Mouse (Mus musculus) heart, embryonic 14.5 days (tissue): ENCODE data around the gene Bcl7b. TPM values are rescaled to one million over a fixed set of nuclear protein-coding genes. Genes with fewer than 3 reads are reported as not detected.
"Not testable (repeated sequence)": the region's sequence is repeated elsewhere in the genome, so short reads cannot be mapped to it uniquely, and the experiment has no call there.

Source experiments
- ATAC-seq: fragments of 200-750 bp; cut with Nextera tagmentation; 2 replicates; pipeline ENCODE4 v1.8.0; 2017; ENCODE audit warnings: low read depth, moderate TSS enrichment; ENCODE audit not compliant: insufficient number of reproducible peaks, insufficient read depth, low FRiP score
- H3K27ac ChIP-seq, 2 experiments: fragments of 200-500 bp in 1 of 2; fragments of 300-500 bp in 1 of 2; sonication (generic) in 1 of 2; replicated peaks in 1 of 2; 2 replicates each; pipeline ENCODE4 v1.5.1; 2012 to 2014; ENCODE audit warnings: low read depth in 2 of 2, low read length in 2 of 2, control low read depth in 1 of 2, mild to moderate bottlenecking in 1 of 2, mixed read lengths in 1 of 2; ENCODE audit not compliant: control insufficient read depth in 1 of 2, insufficient read depth in 1 of 2
- H3K27me3 ChIP-seq: fragments of 300-500 bp; sonication (generic); 2 replicates; pipeline ENCODE4 v1.6.1; 2014; ENCODE audit warnings: mild to moderate bottlenecking, low read length, control low read depth; ENCODE audit not compliant: control insufficient read depth, insufficient read depth
- H3K36me3 ChIP-seq: fragments of 300-500 bp; sonication (generic); 2 replicates; pipeline ENCODE4 v1.6.1; 2014; ENCODE audit warnings: mild to moderate bottlenecking, control low read depth, low read length, mixed read lengths; ENCODE audit not compliant: control insufficient read depth, insufficient read depth
- H3K4me1 ChIP-seq, 2 experiments: fragments of 200-500 bp in 1 of 2; fragments of 300-500 bp in 1 of 2; sonication (generic) in 1 of 2; 2 replicates each; pipeline ENCODE4 v1.6.1; 2012 to 2014; ENCODE audit warnings: low read length in 2 of 2, control low read depth in 1 of 2, mixed read lengths in 1 of 2; ENCODE audit not compliant: control insufficient read depth in 2 of 2, insufficient read depth in 2 of 2
- H3K4me2 ChIP-seq: fragments of 300-500 bp; sonication (generic); 2 replicates; pipeline ENCODE4 v1.6.1; 2014; ENCODE audit warnings: mild to moderate bottlenecking, low read length
- H3K4me3 ChIP-seq, 2 experiments: fragments of 200-500 bp in 1 of 2; fragments of 300-500 bp in 1 of 2; sonication (generic) in 1 of 2; 2 replicates each; pipeline ENCODE4 v1.5.1; 2012 to 2014; ENCODE audit warnings: low read length in 2 of 2, mild to moderate bottlenecking in 2 of 2, control low read depth in 1 of 2, low read depth in 1 of 2, moderate library complexity in 1 of 2; ENCODE audit not compliant: control insufficient read depth in 1 of 2, insufficient read depth in 1 of 2
- H3K9ac ChIP-seq: fragments of 300-500 bp; sonication (generic); 2 replicates; pipeline ENCODE4 v1.6.1; 2014; ENCODE audit warnings: mild to moderate bottlenecking, low read length
- H3K9me3 ChIP-seq: fragments of 300-500 bp; sonication (generic); 2 replicates; pipeline ENCODE4 v1.6.1; 2016; ENCODE audit warnings: low read length, control low read depth; ENCODE audit not compliant: control insufficient read depth
- WGBS: fragments of 180-500 bp; shearing (Covaris S2); extraction: QIAGEN DNeasy Blood & Tissue Kit; methylation state at CpG from one replicate; pipeline ENCODE4 v1.1.7; 2014; 5-methylcytosine and 5-hydroxymethylcytosine counted together
- microRNA-seq: library from miRNA; unstranded; fragments of <30 nt; microRNA quantifications from one replicate; pipeline ENCODE4, GENCODE M21; 2016
- polyA plus RNA-seq: library from polyadenylated mRNA; unstranded; fragments of >200 nt; fragmentation: Nextera tagmentation; extraction: Ambion mirVana; gene quantifications from 2 replicates; pipeline ENCODE4 v1.2.1, GENCODE M21; 2014

Gene Bcl7b
- polyA plus RNA-seq, 1 experiment from 2014 or later = 41.4 TPM

DNA sequence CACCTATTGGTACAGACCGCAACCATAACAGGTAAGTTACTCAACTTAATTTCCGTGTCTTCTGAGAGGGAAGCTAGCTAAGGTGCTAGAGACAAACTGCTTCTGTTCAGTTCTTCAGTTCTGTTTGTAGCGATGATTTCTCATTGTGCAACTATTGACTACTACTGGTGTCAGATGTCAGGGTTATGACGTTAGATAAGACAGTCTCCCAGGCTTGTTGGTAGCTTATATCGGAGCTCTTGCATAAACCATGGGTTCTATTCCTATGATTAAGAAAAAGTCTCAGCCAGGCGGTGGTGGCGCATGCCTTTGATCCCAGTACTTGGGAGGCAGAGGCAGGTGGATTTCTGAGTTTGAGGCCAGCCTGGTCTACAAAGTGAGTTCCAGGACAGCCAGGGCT lies 54.0 kb downstream of the Bcl7b start:
- ATAC-seq = no peak
- Histone ChIP-seq H3K36me3 (peaks cover 94% of the 10 kb centered on the region), H3K4me2 (no peak overlapping the region), H3K9me3 (no peaks in the 10 kb centered on the region), H3K4me1 (peaks cover 0 to 3% of the 10 kb centered on the region in 2 experiments; a peak in 1 of 4 replicates), H3K27me3 (no peaks in the 10 kb centered on the region), H3K9ac (no peak overlapping the region), H3K4me3 (no peak overlapping the region), H3K27ac (no peak overlapping the region)
- WGBS = 87% methylated on average over 7 of the region's 7 CpGs

DNA sequence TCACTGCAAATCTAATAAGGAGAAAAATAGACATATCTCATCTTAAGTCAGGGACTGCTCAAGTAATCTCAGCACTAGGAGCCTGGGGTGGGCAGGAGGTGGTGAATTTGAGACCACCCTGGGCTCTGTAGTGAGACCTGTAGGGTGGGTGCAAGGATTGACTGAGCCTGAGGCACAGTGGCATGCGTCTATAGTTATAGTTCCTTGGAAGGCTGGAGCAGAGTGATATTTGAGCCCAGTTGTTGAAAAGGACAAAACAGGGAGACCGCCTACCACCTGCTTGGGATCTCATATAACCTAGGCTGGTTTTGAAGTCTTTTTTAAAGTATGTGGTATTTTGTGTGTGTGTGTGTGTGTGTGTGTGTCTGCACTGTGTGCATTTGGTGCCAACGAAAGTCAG lies 56.1 kb downstream of the Bcl7b start:
- Histone ChIP-seq H3K9me3 (no peaks in the 10 kb centered on the region), H3K4me1 (no peaks in the 10 kb centered on the region), H3K27me3 (no peaks in the 10 kb centered on the region), H3K4me2 (no peak overlapping the region), H3K9ac (no peak overlapping the region), H3K36me3 (peaks cover 94% of the 10 kb centered on the region), H3K4me3 (no peak overlapping the region), H3K27ac (no peak overlapping the region)
- ATAC-seq = no peak
- WGBS = 90% methylated on average over 3 of the region's 3 CpGs

DNA sequence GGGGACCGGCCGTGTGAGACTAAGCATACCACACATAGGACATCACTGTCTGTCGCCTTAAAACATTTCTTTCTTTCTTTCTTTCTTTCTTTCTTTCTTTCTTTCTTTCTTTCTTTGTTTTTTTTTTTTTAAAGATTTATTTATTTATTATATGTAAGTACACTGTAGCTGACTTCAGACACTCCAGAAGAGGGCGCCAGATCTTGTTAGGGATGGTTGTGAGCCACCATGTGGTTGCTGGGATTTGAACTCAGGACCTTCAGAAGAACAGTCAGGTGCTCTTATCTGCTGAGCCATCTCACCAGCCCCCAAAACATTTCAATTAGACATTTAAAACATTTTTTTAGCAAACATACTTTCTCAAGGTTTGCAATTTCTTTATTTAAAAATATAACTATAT lies 57.8 kb downstream of the Bcl7b start:
- H3K9ac ChIP-seq, H3K9me3 ChIP-seq, H3K4me2 ChIP-seq, H3K4me3 ChIP-seq, H3K4me1 ChIP-seq, H3K27ac ChIP-seq, ATAC-seq, H3K27me3 ChIP-seq: not testable (repeated sequence)
- H3K36me3 ChIP-seq = peaks cover 93% of the 10 kb centered on the region
- 91% methylated on average over 4 of the region's 4 CpGs for WGBS

DNA sequence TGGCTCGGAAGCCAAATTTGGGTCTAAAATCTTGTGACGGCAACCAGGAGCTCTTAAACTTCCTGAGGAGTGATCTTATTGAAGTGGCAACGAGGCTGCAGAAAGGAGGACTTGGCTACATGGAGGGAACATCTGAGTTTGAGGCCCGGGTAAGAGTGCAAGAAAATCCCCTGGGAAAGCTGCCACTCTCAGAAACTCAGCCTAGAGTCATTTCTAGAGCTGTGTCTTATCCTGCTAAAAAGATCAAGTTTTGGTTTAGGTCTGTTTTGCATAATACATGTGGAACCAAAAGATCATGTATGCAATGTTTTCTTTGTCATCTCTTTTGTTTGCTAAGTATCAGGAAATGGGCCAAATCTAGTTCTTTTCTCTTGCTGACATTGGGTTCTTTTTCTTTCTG lies 62.1 kb downstream of the Bcl7b start:
- 74% methylated on average over 4 of the region's 4 CpGs for WGBS

More for the DNA sequence above, 62.1 kb downstream of the Bcl7b start:
- H3K4me1 ChIP-seq = no peaks in the 10 kb centered on the region
- H3K27me3 ChIP-seq = no peaks in the 10 kb centered on the region
- H3K4me2 ChIP-seq = no peak overlapping the region
- no peak overlapping the region for H3K9ac ChIP-seq
- peaks cover 94% of the 10 kb centered on the region for H3K36me3 ChIP-seq
- no peak overlapping the region for H3K4me3 ChIP-seq
- H3K9me3 ChIP-seq = no peaks in the 10 kb centered on the region
- ATAC-seq = no peak
- no peak overlapping the region for H3K27ac ChIP-seq

Small RNA genes within 50 kb of the gene (microRNA-seq; reads per million reads assigned to microRNA genes)
- gene Gm25315 = not detected

Other genes starting within 250 kb of the Bcl7b start
- 11.1 and 12.0 TPM in 2 replicates for gene Mettl27, start 235.9 kb upstream of the Bcl7b start, polyA plus RNA-seq
- gene Cldn4, start 221.3 kb upstream of the Bcl7b start, polyA plus RNA-seq = 0.85 TPM in 1 of 2 replicates, not detected in the other
- gene Cldn3, start 182.1 kb upstream of the Bcl7b start, polyA plus RNA-seq = 0.53 and 2.2 TPM in 2 replicates
- gene Abhd11, start 159.1 kb upstream of the Bcl7b start, polyA plus RNA-seq = 72.1 and 74.9 TPM in 2 replicates
- gene Stx1a, start 144.8 kb upstream of the Bcl7b start, polyA plus RNA-seq = 5.4 and 6.4 TPM in 2 replicates
- 30.6 and 31.1 TPM in 2 replicates for gene Dnajc30, start 104.1 kb upstream of the Bcl7b start, polyA plus RNA-seq
- gene Bud23, start 103.3 kb upstream of the Bcl7b start, polyA plus RNA-seq = 47.2 and 52.3 TPM in 2 replicates
- 1.3 and 3.5 TPM in 2 replicates for gene Vps37d, start 90.0 kb upstream of the Bcl7b start, polyA plus RNA-seq
- gene Mlxipl, start 78.4 kb upstream of the Bcl7b start, polyA plus RNA-seq = 0.34 and 0.92 TPM in 2 replicates
- gene Tbl2, start 18.6 kb upstream of the Bcl7b start, polyA plus RNA-seq = 18.0 and 20.0 TPM in 2 replicates
- gene Baz1b, start 19.0 kb downstream of the Bcl7b start, polyA plus RNA-seq = 32.8 and 32.9 TPM in 2 replicates
- 5.2 and 5.8 TPM in 2 replicates for gene Fzd9, start 82.9 kb downstream of the Bcl7b start, polyA plus RNA-seq
- 0.26 TPM in 1 of 2 replicates, not detected in the other for gene Fkbp6, start 181.8 kb downstream of the Bcl7b start, polyA plus RNA-seq
- gene Trim50, start 185.0 kb downstream of the Bcl7b start, polyA plus RNA-seq = not detected in 2 replicates
- 15.8 and 16.1 TPM in 2 replicates for gene Nsun5, start 201.7 kb downstream of the Bcl7b start, polyA plus RNA-seq
- gene Pom121, start 226.3 kb downstream of the Bcl7b start, polyA plus RNA-seq = 8.2 and 10.7 TPM in 2 replicates